Mouse (Mus musculus) kidney, postnatal 0 days (tissue): ENCODE measurements around the gene Serpinf2. TPM values are rescaled to one million over a fixed set of nuclear protein-coding genes. Genes with fewer than 3 reads are reported as not detected.

Source experiments
- ATAC-seq: fragments of 200-750 bp; cut with Nextera tagmentation; replicated peaks from 2 replicates; pipeline ENCODE4 v1.8.0; 2017; ENCODE audit warnings: low read depth, moderate number of reproducible peaks, moderate TSS enrichment, moderate library complexity; ENCODE audit not compliant: low FRiP score
- DNase-seq: peaks from one replicate; pipeline ENCODE4 v3.0.0-alpha.2; 2016; ENCODE audit warnings: low spot score
- H3K27ac ChIP-seq: fragments of 300-500 bp; sonication (generic); 2 replicates; pipeline ENCODE4 v1.5.1; 2014; ENCODE audit warnings: mild to moderate bottlenecking
- H3K27me3 ChIP-seq: fragments of 300-500 bp; sonication (generic); 2 replicates; pipeline ENCODE4 v1.6.1; 2014; ENCODE audit warnings: low read length, mixed read lengths; ENCODE audit not compliant: insufficient read depth
- H3K36me3 ChIP-seq: fragments of 300-500 bp; sonication (generic); 2 replicates; pipeline ENCODE4 v1.6.1; 2014; ENCODE audit warnings: low read length, mixed read lengths; ENCODE audit not compliant: insufficient read depth
- H3K4me1 ChIP-seq: fragments of 300-500 bp; sonication (generic); replicated peaks from 2 replicates; pipeline ENCODE4 v1.6.1; 2014; ENCODE audit warnings: antibody characterized with exemption, low read length, mixed read lengths; ENCODE audit not compliant: insufficient read depth
- H3K4me2 ChIP-seq: fragments of 300-500 bp; sonication (generic); 2 replicates; pipeline ENCODE4 v1.6.1; 2014; ENCODE audit warnings: mild to moderate bottlenecking, low read length, moderate library complexity, mixed read lengths
- H3K4me3 ChIP-seq: fragments of 300-500 bp; sonication (generic); replicated peaks from 2 replicates; pipeline ENCODE4 v1.5.1; 2014; ENCODE audit warnings: low read depth, low read length
- H3K9ac ChIP-seq: fragments of 300-500 bp; sonication (generic); 2 replicates; pipeline ENCODE4 v1.6.1; 2014; ENCODE audit warnings: low read depth, low read length
- H3K9me3 ChIP-seq: fragments of 300-500 bp; sonication (generic); replicated peaks from 2 replicates; pipeline ENCODE4 v1.6.1; 2016; ENCODE audit warnings: low read length, inconsistent platforms, mixed read lengths
- CTCF ChIP-seq: IDR thresholded peaks from 2 replicates; pipeline ENCODE4 v1.5.1; 2016; ENCODE audit warnings: antibody characterized with exemption, low read depth, mild to moderate bottlenecking, moderate library complexity
- WGBS: fragments of 180-500 bp; shearing (Covaris S2); extraction: QIAGEN DNeasy Blood & Tissue Kit; methylation state at CpG from one replicate; pipeline ENCODE4 v1.1.7; 2014; 5-methylcytosine and 5-hydroxymethylcytosine counted together
- polyA plus RNA-seq: library from polyadenylated mRNA; unstranded; fragments of >200 nt; fragmentation: Nextera tagmentation; extraction: Ambion mirVana; gene quantifications from 2 replicates; pipeline ENCODE4 v1.2.1, GENCODE M21; 2015

The Serpinf2 gene
- polyA plus RNA-seq, 1 experiment from 2014 or later, result 45.2 TPM

DNA sequence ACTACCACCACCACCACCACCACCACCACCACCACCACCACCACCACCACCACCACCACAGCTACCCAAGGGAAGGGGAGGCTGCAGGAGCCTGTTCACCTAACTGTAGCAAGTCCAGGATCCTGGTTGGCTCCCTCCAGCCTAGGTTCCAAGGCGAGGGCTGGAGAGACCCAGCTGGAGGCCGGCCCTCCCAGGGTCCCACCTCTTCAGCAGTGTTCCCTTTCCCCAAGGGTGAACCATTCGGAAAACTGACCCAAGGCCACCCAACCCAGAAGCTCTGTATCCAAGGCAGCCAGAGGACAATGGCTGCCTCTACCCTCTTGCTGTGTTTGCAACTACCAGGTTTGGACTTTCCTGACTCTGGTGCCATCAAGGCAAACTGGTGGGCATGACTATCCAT lies 560 bp upstream of the Serpinf2 start:
- H3K27me3 ChIP-seq, result no peaks in the 10 kb centered on the region
- H3K4me3 ChIP-seq, result no peak overlapping the region
- no peak overlapping the region for H3K27ac ChIP-seq
- H3K4me2 ChIP-seq, result no peak overlapping the region
- no peak for TF ChIP-seq CTCF
- no peaks in the 10 kb centered on the region for H3K9me3 ChIP-seq
- DNase-seq (no peak), ATAC-seq (no peak)
- 83% methylated on average over 3 of the region's 3 CpGs for WGBS
- 0 out of 2 replicates have a peak, but pooled peaks cover 4% of the 10 kb centered on the region for H3K4me1 ChIP-seq
- H3K9ac ChIP-seq, result no peak overlapping the region
- H3K36me3 ChIP-seq, result 0 out of 2 replicates have a peak, but pooled peaks cover 8% of the 10 kb centered on the region

GRCm38 (mm10) chr11:75438804-75439203 lies 587 bp downstream of the Serpinf2 start:
- Histone ChIP-seq H3K9ac (no peak overlapping the region), H3K4me3 (no peak overlapping the region), H3K4me2 (no peak overlapping the region), H3K36me3 (0 out of 2 replicates have a peak, but pooled peaks cover 8% of the 10 kb centered on the region), H3K27ac (0 out of 2 replicates have a peak overlapping the region, but pooled peaks have one; percentile 13), H3K27me3 (no peaks in the 10 kb centered on the region), H3K9me3 (no peaks in the 10 kb centered on the region), H3K4me1 (0 out of 2 replicates have a peak, but pooled peaks cover 1% of the 10 kb centered on the region)
- no peak for TF ChIP-seq CTCF
- ATAC-seq (no peak), DNase-seq (no peak)
- 87% methylated on average over 3 of the region's 3 CpGs for WGBS

DNA sequence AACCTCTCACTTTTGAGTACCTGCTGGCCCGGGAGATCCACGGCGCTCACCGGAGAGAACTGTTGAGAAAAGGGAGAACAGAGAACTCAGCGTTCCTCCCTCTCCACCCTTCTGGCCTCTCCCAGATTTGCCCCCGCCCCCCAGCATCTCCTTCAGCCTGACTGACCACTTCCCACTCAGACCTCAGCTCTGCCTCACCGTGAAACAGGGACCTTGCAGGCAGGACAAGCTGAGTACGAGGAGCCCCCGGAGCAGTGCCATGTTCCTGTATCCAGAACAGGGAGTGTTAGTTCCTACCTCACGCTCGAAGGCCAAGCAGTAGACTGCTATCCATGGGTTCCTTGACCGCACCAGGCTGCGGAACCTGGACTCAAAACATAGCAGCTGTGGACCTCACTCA lies 1.2 kb downstream of the Serpinf2 start:
- Histone ChIP-seq H3K4me2 (no peak overlapping the region), H3K9ac (no peak overlapping the region), H3K27ac (no peak overlapping the region), H3K27me3 (no peaks in the 10 kb centered on the region), H3K4me1 (no peaks in the 10 kb centered on the region), H3K9me3 (no peaks in the 10 kb centered on the region), H3K36me3 (0 out of 2 replicates have a peak, but pooled peaks cover 8% of the 10 kb centered on the region), H3K4me3 (no peak overlapping the region)
- ATAC-seq (no peak), DNase-seq (no peak)
- TF ChIP-seq CTCF, result no peak
- WGBS, result 82% methylated on average over 13 of the region's 13 CpGs

DNA sequence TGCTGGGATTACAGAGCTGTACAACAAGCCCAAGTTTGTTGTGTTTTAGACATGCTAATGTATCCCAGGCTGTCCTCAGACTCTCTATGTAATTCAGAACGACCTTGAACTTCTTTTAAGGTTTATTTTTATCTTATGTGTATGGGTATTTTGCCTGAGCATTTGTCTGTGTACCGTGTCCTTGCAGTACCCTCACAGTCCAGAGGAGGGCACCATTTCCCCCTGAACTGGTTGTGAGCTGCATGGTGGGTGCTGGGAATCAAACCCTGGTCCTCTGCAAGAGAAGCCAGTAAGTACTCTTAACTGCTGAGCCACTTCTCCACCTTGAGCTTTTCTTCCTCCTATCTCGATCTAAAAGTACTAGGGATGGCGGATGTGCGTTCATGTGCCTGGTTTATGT lies 5.3 kb downstream of the Serpinf2 start:
- peak; percentile 36; the same call in 1 of the 2 replicates for TF ChIP-seq CTCF
- H3K4me2 ChIP-seq, result no peak overlapping the region
- H3K36me3 ChIP-seq, result no peaks in the 10 kb centered on the region
- H3K27me3 ChIP-seq, result no peaks in the 10 kb centered on the region
- no peak for DNase-seq
- H3K9ac ChIP-seq, result no peak overlapping the region
- ATAC-seq, result no peak
- no peaks in the 10 kb centered on the region for H3K4me1 ChIP-seq
- H3K27ac ChIP-seq, result no peak overlapping the region
- no peaks in the 10 kb centered on the region for H3K9me3 ChIP-seq
- 86% methylated on average over 5 of the region's 5 CpGs for WGBS
- H3K4me3 ChIP-seq, result no peak overlapping the region

DNA sequence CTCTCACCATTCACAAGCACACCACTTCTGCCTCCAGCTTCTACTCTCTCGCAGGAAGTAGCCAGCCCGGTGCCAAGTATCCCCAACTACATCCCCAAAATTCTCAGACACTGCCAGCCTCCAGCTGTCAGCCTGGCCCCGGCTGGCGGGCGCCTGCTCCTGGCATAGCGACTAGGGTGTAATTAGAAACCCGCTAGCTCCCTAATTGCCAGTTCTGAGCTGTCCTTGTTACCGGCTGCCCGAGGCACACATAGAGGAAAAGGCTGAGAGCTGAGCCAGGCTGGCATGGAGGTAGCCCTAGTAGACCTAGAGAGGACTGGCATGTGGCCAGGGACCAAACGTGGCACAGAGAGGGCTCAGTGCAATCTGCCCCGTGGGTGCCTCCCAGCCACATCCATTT lies 8.1 kb downstream of the Serpinf2 start:
- Histone ChIP-seq H3K9me3 (no peaks in the 10 kb centered on the region), H3K4me1 (no peaks in the 10 kb centered on the region), H3K4me2 (no peak overlapping the region), H3K4me3 (no peak overlapping the region), H3K27me3 (no peaks in the 10 kb centered on the region), H3K27ac (no peak overlapping the region), H3K36me3 (no peaks in the 10 kb centered on the region), H3K9ac (no peak overlapping the region)
- 66% methylated on average over 11 of the region's 11 CpGs for WGBS
- ATAC-seq, result no peak
- no peak for DNase-seq
- no peak for TF ChIP-seq CTCF

DNA sequence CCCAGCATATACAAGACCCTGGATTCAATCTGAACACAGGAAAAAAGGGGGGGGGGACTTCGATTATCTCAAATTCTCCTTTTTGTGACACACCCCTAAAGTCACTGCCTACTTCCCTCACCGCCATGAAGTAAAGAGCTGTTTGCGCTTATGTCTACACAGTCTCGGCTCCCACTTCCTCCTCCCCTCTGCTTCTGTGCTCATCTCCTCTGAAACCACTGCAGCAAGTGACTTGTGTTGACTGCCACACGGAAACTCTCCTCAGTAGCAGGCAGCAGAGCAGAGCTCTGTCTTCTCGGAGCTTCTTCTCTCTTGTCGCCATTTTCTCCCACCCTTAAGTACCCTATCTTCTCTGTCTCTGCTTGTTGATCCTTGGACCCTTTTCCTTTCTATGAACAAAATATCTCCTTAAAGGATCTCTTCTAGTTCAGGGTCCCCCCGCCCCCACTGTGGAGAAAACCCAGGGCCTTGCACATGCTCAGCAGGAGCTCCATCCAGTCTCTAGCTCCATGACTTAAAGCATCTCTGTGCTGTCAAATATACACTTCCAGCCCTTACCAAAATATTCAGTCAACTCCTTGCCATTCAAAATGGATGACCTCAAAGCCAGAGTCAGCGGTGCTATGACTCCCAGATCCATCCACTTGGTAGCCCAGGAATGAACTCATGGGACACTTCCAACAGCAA lies 10.2 kb downstream of the Serpinf2 start:
- H3K4me2 ChIP-seq, result no peak overlapping the region
- H3K9ac ChIP-seq, result no peak overlapping the region
- WGBS, result 81% methylated on average over 9 of the region's 9 CpGs
- H3K4me3 ChIP-seq, result no peak overlapping the region
- no peaks in the 10 kb centered on the region for H3K4me1 ChIP-seq
- H3K36me3 ChIP-seq, result no peaks in the 10 kb centered on the region
- H3K27me3 ChIP-seq, result no peaks in the 10 kb centered on the region
- DNase-seq (no peak), ATAC-seq (no peak)
- no peak overlapping the region for H3K27ac ChIP-seq
- no peak for TF ChIP-seq CTCF
- no peaks in the 10 kb centered on the region for H3K9me3 ChIP-seq
